Mouse (Mus musculus) lung, adult 2 months (tissue): ENCODE results near the gene Tmem41b.

Source experiments
- CTCF ChIP-seq: fragments of 200-500 bp; IDR thresholded peaks from 2 replicates; pipeline ENCODE4 v1.5.1; 2011; ENCODE audit warnings: mild to moderate bottlenecking, low read length, control low read depth; ENCODE audit not compliant: insufficient read depth
- POLR2A ChIP-seq: fragments of 200-500 bp; IDR thresholded peaks from 2 replicates; pipeline ENCODE4 v1.6.1; 2011; ENCODE audit warnings: low read depth, mild to moderate bottlenecking, control low read depth, low read length, borderline replicate concordance; ENCODE audit errors: extremely low read depth

- TF ChIP-seq CTCF, result no peak
- TF ChIP-seq POLR2A, result no peak
These were observed 35.4 kb downstream of the Tmem41b start for GRCm38 (mm10) chr7:109951297-109951696.
